Mouse (Mus musculus): Measurements from ENCODE around the gene March9.
A peak's percentile ranks its signal among the peaks of the same experiment; 100 is the strongest.
"Not testable (repeated sequence)": the region's sequence is repeated elsewhere in the genome, so short reads cannot be mapped to it uniquely, and the experiment has no call there.

Gene March9

DNA sequence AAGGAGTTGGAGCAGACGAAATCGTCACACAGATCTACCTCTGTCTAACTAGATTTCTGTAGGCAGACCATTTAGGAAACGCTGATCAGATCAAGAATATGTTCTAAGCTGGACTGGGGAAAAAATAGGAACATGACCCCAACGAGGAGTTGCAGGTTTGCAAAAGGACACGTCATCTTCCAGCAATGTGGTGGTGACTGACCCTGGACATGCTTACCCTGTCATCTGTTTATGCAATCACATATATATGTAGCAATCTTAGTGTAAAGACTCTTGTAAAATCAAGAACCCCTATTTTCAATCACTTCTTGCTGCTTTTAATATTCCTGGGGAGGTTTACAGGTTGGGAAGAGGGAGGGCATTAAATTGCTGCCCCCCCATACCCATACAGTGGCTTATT is 2.5 kb upstream of the March9 start:
- no peak for DNase-seq (ENCODE audit: low spot score in 2 of 2)

DNA sequence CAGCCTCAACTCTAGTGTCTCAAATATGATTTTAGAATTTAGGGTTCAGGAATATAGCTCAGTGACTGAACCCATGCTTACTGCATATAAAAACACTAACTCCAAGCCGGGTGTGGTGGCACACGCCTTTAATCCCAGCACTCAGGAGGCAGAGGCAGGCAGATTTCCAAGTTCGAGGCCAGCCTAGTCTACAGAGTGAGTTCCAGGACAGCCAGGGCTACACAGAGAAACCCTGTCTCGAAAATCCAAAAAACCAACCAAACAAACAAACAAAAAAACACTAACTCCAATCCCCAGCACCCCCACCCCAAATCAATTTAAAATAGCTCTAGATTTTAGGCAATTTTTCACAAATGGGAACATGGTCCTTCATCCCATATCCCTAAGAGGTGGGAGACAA is 2.1 kb upstream of the March9 start:
- not testable (repeated sequence) for DNase-seq (ENCODE audit: low spot score in 2 of 2)

DNA sequence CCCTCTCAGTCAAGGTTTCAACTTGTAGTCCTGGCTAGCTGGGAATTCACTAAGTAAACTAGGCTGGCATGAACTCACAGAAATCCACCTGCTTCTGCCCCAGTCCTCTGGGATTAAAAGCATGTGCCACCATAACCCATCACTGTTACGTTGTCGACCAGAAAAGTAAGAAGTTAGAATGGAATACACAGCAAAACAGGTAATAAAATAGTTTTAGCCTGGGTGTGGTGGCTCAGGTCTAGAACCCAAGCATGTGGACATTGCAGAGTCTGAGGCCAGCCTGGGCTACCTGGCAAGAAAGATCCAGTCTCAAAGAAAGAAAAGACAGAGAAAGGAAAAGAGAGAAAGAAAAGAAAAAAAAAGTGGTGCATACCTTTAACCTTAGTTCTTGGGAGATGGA is 1.5 kb upstream of the March9 start:
- no peak for DNase-seq (ENCODE audit: low spot score in 2 of 2)

DNA sequence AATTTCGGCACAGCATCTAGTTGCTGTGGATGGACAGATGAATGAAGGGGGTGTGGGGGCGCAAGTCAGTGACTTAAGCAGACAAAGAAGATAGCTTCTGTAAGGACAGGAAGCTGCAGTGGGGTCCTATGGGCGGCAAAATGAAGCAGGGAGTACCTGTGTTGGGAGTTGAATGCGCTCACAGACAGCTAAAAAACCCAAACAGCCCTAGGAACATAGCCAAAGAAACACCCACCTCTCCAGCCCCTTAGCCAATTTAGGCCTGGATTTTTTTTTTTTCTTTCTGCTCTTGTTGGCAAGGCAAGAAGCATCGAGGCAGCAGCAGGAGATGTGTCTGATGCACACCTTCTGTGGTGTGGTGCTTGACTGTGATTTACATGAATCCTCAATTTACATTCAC is 1.1 kb upstream of the March9 start:
- DNase-seq (ENCODE audit: low spot score in 2 of 2): no peak

DNA sequence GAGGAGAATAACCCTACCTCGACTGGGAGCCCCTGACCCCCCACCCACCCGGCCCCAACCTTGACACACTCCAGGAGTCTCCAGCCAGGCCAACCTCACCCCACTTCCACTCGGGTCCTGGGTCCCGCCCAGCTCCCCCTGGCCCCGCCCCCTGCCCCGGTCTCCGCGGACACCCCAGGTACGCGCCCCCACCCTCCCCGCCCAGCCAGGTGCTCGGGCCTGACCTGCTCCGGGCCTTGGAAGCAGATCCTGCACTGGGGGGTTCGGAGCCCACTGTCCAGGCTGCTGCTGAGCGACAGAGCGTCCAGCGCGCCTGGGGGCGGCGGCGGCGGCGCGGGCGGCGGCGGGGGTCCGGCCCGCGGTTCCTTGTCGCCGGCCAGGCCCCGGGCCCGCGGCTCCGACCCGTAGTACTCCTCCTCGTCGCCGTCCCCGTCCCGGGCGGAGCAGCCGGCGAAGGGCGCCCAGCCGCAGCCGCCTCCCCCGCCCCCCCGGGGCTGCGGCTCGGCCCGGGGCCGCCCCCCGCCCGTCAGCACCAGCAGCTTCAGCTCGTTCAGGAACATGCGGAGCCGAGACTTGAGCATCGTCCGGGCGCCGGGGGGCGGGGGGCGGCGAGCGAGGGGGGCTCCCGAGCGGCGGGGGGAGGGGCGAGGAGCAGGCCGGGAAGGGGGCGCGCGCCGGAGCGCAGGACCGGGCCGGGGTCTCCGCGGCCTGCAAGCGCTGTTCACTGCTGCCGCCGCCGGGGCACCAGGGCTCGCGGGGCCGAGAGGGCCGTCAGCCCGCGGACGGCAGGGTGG is 613 bp downstream of the March9 start:
- DNase-seq (ENCODE audit: low spot score in 2 of 2): no peak

DNA sequence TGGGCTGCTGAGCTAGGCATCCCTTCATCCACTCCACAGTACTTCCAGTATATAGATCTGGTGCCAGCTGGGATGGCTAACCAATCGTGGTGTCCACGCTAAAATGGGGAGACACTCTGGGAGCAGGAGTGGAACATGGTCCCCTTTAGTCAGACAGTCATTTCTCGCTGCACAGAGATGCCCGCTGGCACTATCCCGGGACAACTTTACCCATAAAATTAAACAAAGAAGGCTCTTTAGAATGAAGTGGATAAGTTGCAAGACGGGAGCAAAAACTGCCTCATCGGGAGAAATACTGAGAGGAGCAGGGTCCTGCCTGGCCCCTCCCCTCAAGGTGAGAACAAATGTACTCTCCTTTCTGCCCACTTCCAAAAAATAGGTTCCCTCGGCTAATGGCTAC is 1.3 kb downstream of the March9 start:
- DNase-seq (ENCODE audit: low spot score in 2 of 2): no peak

DNA sequence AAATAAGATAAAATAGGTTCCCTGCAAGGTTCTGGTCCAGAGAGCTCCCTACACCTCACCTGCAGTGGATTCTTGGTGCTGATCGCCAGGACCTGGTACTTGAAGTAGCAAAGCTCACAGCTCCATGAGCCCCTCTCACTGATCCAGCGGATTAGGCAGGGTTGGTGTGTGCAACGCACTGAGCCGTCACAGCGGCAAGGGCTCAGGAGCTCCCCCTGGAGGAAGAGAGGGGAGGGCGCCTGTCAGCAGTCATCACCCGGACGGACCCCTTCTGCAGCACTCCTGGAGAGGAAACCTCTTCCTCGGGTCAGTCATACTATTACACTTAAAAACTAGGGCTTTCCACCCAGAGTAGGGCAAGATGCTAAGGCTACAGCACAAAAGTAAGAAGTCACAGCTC is 1.8 kb downstream of the March9 start:
- peak; percentile 66 to 74 for DNase-seq (ENCODE audit: low spot score in 2 of 2)

DNA sequence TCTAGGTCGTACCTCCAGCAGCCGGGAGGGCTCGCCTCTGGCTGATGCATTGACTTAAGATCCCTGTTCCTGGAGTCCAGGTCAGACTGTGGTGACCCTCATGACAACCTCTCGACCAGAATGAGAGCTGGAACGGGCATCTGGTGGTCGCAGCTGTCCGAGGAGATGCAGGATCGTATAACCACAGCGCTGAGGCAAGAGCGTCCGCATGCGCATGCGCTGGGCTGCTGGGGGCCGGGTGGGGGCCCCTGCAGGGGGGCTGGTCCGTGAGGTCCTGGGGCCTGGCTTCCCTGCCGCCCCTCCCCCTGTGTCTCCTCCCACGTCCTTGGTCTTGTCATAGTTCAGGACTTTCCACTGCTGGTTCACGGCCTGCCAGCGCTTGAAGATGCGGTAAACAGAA is 3.5 kb downstream of the March9 start:
- no peak for DNase-seq (ENCODE audit: low spot score in 2 of 2)

DNA sequence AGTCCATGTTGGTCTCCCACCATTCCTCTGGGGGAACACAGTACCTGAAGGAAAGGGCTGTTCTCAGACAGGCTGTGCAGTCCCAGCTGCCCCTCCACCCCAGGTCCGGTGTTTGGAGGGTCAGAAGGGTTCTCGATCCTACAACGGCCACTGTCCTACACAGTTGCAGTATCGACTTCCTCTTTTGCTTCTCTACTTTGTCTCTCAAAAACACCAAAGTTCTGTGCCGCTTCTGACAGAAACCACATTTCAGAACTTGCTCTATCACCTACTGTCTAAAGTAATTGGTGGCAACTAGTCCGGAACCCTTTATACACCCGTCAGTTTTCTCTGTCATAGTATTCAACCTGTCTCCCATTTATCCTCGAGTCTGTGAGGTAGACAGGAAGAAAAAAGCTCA is 4.6 kb downstream of the March9 start:
- DNase-seq (ENCODE audit: low spot score in 2 of 2): no peak

DNA sequence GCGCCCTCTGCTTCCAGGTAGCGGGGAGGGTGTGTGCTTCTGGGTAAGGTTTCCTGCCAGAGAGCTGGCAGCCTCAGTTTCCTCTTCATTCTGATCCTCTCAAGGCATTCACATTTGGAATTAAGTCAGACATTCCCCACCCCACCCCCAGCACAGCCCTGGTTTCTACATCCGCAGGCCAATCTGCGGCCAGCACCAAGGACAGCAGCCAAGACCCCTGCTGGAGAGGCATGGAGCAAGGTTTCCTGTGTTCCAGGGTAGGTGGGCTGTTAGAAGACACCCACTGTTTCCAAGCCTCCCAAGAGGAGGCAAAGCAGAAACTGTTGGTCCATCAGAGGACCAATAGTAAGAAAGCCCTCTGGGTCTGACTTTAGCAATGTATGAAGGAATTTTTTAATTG is 5.3 kb downstream of the March9 start:
- no peak for DNase-seq (ENCODE audit: low spot score in 2 of 2)

DNA sequence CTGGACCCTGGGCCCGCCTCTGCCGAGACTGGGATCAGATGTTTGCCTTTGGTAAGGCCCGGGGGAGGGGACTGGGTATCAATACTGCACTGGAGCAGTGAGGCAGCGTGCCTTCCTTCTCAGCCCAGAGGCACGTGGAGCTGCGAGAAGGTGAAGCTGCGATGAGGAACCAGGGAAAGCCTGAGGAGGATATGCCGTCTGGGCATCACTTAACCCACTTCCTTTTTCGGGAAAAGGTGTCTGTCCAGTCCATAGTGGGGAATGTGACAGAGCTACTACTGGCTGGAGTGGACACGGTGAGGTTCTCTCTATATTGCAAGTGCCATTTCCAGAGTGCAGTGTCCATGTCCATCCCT is 9.9 kb downstream of the March9 start:
- no peak for DNase-seq (ENCODE audit: low spot score in 2 of 2)

DNA sequence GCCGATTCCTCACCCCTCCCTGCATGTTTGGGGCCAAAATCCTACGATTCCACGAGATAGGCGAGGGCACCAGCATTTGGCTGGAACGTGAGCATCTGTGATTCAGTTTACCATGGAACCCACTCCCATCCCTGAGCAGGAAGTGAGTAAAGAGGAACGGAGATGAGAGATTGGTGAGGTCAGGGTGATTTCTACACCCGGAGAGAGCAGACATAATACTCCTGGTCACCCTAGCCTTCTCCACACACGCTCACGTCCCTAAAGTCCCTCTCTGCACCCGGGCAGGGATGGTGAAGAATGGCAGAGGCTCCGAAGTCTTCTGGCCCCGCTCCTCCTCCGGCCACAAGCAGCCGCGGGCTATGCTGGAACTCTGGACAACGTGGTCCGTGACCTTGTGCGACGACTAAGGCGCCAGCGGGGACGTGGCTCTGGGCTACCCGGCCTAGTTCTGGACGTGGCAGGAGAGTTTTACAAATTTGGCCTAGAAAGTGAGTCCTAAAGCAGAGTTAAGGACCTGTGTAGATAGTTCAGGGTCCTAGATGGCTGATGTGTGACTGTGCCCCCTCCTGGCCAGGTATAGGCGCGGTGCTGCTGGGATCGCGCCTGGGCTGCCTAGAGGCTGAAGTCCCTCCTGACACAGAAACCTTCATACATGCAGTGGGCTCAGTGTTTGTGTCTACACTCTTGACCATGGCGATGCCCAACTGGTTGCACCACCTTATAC is 10.4 kb downstream of the March9 start:
- DNase-seq (ENCODE audit: low spot score in 2 of 2): no peak

DNA sequence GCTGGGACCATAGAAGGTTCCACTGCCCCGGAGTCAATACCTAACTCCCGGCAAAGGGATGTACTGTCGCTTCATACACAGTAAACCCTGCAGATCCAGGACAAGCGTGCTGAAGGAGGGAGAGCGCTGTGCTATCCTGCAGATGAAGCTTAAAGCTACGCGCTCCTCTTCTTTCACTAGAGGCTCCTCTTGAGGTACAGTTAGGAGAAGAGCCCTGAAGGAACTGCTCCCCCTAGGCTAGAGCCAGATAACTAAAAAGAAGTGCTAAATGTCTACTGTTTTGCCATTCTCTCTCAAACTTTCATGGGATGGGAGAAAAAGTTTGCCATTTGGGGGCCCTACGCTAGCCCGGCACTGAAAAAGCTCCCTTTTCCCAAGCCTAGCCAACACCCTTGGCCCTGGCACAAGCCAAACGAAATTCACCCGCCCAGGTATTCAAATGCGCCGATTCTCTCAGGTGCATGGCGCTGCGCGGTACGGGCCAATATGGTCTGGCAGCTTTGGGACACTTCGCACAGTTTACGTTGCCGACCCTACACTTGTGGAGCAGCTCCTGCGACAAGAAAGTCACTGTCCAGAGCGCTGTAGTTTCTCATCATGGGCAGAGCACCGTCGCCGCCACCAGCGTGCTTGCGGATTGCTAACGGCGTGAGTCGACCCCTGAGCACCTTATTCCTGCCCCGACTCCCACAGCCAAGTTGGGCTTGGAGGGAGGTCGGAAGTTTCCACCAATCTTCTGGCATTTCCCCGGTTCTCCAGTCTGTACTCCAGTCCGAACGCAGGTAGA is 11.2 kb downstream of the March9 start:
- DNase-seq (ENCODE audit: low spot score in 2 of 2): no peak

DNA sequence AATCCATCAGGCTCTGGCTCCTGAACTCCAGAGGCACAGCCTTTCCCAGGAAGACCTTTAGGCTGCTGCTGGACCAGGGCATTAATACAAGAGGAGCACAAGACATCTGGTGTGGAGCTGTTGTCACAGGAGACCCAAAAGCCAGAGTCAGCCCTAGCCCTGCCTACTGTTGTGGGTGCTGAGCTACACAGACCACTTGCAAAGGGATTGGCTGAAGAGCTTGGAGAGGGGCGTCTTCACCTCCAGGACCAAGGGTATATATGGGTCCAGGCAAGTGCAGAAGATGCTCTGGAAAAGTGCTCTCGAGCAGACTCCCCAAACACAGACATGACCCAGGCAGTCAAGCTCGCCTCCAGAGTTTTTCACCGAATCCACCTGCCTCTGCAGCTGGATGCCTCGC is 12.0 kb downstream of the March9 start, which contains the start of gene Cyp27b1:
Gene Cyp27b1 (plus strand): TSS at position 297 of the 400 bp plus-strand sequence.
- no peak for DNase-seq (ENCODE audit: low spot score in 2 of 2)

DNA sequence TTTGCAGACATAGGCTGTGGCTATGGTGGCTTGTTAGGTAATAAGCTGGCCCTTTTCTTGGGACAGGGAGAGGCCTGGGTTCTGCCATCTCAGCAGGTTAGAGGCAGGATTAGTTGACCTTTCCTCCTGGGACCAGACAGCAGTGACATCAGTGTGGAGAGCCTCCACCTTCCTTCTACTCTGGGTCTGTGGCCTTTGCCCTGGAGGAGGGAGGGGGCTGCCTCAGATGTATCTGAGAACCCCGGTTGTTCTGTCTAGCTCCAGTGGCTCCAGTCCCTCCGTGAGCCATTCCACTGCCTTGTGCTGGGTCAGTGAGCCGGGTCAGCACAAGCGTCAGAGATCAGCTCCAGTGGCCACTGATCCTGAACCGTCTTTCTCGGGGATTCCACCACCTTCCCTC is 16.8 kb downstream of the March9 start:
- no peak for DNase-seq (ENCODE audit: low spot score in 2 of 2)

DNA sequence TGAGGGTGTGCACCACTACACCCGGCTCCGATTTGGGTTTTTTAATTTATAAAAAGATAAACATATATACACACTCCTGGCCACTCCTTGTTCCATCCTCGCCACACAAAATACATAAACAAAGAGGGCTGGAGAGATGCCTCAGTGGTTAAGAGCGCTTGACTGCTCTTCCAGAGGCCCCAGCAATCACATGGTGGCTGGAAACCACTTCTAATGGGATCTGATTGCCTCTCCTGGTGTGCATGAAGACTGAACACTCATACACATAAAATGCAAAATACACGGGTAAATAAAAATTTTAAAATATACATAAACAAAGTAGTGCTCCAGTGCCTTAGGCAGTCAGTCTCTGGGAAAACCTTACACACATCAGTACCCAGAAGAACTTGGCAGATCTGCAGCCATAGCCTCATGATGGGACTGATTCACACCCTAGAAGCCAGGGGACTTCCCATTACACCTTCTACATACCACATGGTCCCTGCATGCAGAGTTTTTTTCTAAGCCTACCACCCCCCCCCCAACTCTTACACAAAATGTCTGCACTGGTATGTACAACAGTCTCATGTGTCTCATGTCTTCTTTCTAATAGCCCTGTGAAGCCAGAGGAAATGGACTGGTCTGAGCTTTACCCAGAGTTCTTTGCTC is 17.4 kb downstream of the March9 start:
- no peak for DNase-seq (ENCODE audit: low spot score in 2 of 2)

DNA sequence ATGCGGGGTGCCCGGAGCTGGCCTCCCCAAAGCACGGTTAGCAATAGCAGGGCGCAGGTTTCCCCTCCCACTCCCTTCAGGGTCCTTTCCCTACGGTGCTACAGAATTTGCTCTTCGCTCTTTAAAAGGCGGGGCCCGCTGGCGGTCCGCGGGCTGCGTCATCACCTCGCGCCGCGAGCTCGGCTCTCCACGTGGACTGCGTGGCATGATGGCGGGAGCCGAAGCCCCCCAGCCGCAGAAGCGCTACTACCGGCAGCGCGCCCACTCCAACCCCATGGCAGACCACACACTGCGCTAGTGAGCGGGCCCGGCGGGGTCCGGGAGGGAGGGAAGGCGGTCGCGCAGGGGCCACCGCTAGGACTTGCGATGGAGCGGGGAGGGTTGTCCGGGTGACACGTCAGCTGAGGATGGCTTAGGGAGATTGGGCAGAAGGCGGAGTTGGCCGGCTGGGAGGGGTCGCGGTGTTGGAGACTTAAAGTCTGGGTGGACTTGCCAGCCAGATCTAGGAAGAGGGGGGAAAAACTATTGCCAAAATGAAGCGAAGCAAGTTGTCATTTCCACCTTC is 18.1 kb downstream of the March9 start:
- DNase-seq (ENCODE audit: low spot score in 2 of 2): peak; percentile 73 to 74

DNA sequence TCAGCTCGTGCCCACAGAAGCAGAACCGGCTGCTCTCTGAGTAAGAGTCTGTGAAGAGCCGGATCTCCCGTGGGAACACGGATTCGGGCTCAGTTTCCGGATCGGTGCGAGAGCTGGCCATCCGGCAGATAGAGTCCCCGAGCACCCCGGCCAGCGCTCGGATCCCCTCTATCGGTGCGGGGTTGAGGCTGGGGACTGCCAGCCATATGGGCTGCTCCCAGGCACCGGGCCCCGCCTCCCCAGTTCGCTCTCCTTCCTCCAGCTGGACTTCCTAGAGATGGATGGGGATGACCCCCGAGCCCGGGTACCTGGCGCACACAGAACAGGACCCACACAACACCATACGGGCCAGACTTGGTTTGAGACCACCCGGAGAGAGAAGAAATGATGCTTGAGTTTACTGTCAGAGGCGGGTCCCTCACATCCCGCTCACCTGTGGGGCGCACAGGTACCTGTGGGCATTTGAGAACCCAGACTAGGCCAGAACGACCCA is 18.7 kb downstream of the March9 start, which contains the start of the genes Mettl1 and Eef1akmt3:
Gene Mettl1 (plus strand): TSS at position 141 of the 493 bp plus-strand sequence.
Gene Eef1akmt3 (minus strand): TSS at position 240 of the 493 bp plus-strand sequence.
- DNase-seq (ENCODE audit: low spot score in 2 of 2): no peak

DNA sequence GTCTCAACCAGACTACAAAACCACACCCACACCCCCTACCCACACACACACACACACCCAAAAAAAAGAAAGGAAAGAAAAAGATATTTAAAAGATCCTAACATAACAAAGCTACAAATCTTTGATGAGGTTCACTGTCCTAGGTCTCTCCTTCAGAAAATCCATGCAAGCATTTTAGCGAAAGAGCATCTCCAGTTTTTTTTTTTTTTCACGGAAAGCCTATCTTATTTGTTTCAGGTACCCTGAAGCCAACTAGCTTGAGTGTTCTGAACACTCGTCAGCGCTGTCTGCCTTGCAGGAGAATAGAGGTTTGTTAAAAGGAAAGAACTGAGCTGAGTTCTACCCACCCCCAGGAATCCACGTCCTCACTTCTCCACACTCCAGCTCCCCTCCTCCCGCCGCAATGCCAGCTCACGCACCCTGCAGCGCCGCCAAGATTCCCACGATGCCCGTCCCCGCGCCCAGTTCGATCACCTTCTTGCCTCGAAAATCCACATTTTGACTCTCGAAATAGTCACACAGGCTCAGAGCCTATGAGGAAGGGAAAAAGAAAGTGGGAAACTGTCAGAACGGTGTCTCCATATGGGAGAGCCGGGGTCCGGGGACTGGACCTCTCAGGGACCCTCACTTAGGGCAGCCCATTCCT is 19.3 kb downstream of the March9 start:
- no peak for DNase-seq (ENCODE audit: low spot score in 2 of 2)

DNA sequence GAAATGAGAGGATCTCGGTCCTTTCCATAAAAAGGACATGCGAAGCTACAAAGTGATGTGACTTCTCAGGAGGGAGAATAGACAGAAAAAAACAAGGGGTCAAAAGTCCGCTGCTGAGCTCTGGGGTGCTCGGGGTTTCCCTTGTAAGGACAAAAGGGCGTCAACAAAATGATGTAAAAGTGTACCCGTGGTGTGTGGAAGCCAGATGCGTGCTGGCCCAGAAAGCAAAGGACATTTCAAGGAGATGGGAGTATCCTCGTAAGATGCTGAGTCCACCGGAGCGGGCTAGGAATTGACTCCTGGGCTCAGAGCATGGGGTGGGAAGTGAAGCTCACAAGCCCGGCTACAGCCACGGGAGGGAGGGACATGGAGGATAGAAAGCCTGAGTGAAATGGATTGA is 22.3 kb downstream of the March9 start:
- no peak for DNase-seq (ENCODE audit: low spot score in 2 of 2)

DNA sequence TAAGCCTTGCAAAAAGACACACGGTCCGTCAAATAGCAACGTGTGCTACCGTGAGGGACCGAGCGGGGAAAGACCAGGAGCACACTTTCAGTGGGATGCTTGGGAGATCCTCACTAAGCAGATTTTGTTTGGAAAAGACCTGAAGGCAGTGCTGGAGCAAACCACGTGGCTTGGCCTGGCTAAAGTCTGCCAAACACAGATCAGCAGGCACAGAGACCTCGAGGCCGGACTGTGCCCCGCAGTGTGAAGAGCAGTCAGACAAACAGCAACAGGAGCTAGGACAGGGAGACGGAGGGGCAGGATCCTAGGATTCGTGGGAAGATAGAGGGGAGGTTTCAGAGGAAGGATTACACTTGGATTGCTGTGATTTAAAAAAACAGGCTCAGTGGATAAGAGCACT is 23.7 kb downstream of the March9 start:
- DNase-seq (ENCODE audit: low spot score in 2 of 2): no peak

Measured in spleen, postnatal 36 days (tissue).